Mouse (Mus musculus) heart, adult 2 months (tissue): ENCODE results near the gene Bmp8a. TPM values are rescaled to one million over a fixed set of nuclear protein-coding genes. Genes with fewer than 3 reads are reported as not detected.
"Not testable (repeated sequence)": the region's sequence is repeated elsewhere in the genome, so short reads cannot be mapped to it uniquely, and the experiment has no call there.

ENCODE experiments used
- DNase-seq, 2 experiments: peaks; one replicate each; pipeline ENCODE4 v3.0.0; 2021
- H3K27ac ChIP-seq: fragments of 200-600 bp; 2 replicates; pipeline ENCODE4 v1.8.1; 2022
- H3K27me3 ChIP-seq: fragments of 200-500 bp; 2 replicates; pipeline ENCODE4 v1.6.1; 2012; ENCODE audit warnings: mild to moderate bottlenecking, low read length, inconsistent platforms, mixed read lengths; ENCODE audit not compliant: control insufficient read depth, insufficient read depth
- H3K36me3 ChIP-seq: fragments of 200-500 bp; 2 replicates; pipeline ENCODE4 v1.6.1; 2012; ENCODE audit warnings: low read length, inconsistent platforms; ENCODE audit not compliant: control insufficient read depth, insufficient read depth
- H3K4me1 ChIP-seq: fragments of 200-500 bp; 2 replicates; pipeline ENCODE4 v1.6.1; 2011; ENCODE audit warnings: low read length; ENCODE audit not compliant: control insufficient read depth, insufficient read depth
- H3K4me3 ChIP-seq: fragments of 200-600 bp; 2 replicates; pipeline ENCODE4 v1.8.1; 2022
- H3K79me2 ChIP-seq: fragments of 200-500 bp; replicated peaks from 2 replicates; pipeline ENCODE4 v1.6.1; 2012; ENCODE audit warnings: mild to moderate bottlenecking, inconsistent platforms, low read length, moderate library complexity, mixed read lengths; ENCODE audit not compliant: control insufficient read depth, insufficient read depth
- H3K9ac ChIP-seq: fragments of 200-500 bp; 2 replicates; pipeline ENCODE4 v1.6.1; 2012; ENCODE audit warnings: low read depth, mild to moderate bottlenecking, control low read depth, inconsistent platforms, low read length, mixed read lengths
- CTCF ChIP-seq: fragments of 200-600 bp; IDR thresholded peaks from 2 replicates; pipeline ENCODE4 v1.8.1; 2022; ENCODE audit warnings: antibody characterized with exemption, mild to moderate bottlenecking, moderate library complexity
- EP300 ChIP-seq: fragments of 200-500 bp; IDR thresholded peaks from 2 replicates; pipeline ENCODE4 v1.6.1; 2011; ENCODE audit warnings: low read depth, low read length, control low read depth; ENCODE audit not compliant: insufficient read depth
- POLR2A ChIP-seq: fragments of 200-500 bp; IDR thresholded peaks from 2 replicates; pipeline ENCODE4 v1.6.1; 2011; ENCODE audit warnings: mild to moderate bottlenecking, low read depth, low read length, control low read depth; ENCODE audit not compliant: insufficient read depth
- WGBS: fragments of 180-500 bp; shearing (Covaris S2); methylation state at CpG from one replicate; pipeline ENCODE4 v1.1.7; 2018; 5-methylcytosine and 5-hydroxymethylcytosine counted together
- intact Hi-C: fragments of 180-260 bp; cut with DNase I; formaldehyde crosslinking; loops from one replicate; pipeline ENCODE4 v1.15.1; 2025
- polyA plus RNA-seq: library from polyadenylated mRNA; depleted of rRNA; stranded (reverse); fragments of >200 nt; gene quantifications from 2 replicates; pipeline ENCODE4 v1.2.3, GENCODE M21; 2012
- total RNA-seq, 2 experiments: library from RNA; stranded (reverse); gene quantifications; 2 replicates each; pipeline ENCODE4 v1.2.3; 2021

The Bmp8a gene
- total and polyA plus RNA-seq, 3 experiments: not detected

GRCm38 (mm10) chr4:123326087-123326486 is 17.0 kb downstream of the Bmp8a start:
- H3K36me3 ChIP-seq: no peaks in the 10 kb centered on the region
- H3K79me2 ChIP-seq: no peaks in the 10 kb centered on the region
- no peak for DNase-seq
- TF ChIP-seq EP300: no peak
- TF ChIP-seq CTCF: no peak
- TF ChIP-seq POLR2A: no peak
- 48% methylated on average over 3 of the region's 3 CpGs for WGBS
- H3K27ac ChIP-seq: no peak overlapping the region
- H3K9ac ChIP-seq: no peak overlapping the region
- intact Hi-C loops: no loop called here
- no peak overlapping the region for H3K4me3 ChIP-seq
- H3K4me1 ChIP-seq: no peaks in the 10 kb centered on the region
- H3K27me3 ChIP-seq: peaks cover 5% of the 10 kb centered on the region

- no peak for DNase-seq
- no peaks in the 10 kb centered on the region for H3K4me1 ChIP-seq
- H3K36me3 ChIP-seq: no peaks in the 10 kb centered on the region
- no peak within 1 kb of the TSS for H3K4me3 ChIP-seq
- H3K9ac ChIP-seq: no peak within 1 kb of the TSS
- H3K27ac ChIP-seq: no peak within 1 kb of the TSS
- TF ChIP-seq EP300 (no peak), POLR2A (no peak), CTCF (no peak)
- intact Hi-C loops: no loop called here
- H3K27me3 ChIP-seq: peaks cover 5% of the 10 kb centered on the region
- WGBS: 29% methylated on average over 13 of the region's 13 CpGs
- H3K79me2 ChIP-seq: no peaks in the 10 kb centered on the region
These were observed 19.5 kb downstream of the Bmp8a start, which contains the start of gene Oxct2a for GRCm38 (mm10) chr4:123323534-123323933. Gene Oxct2a, minus strand, starts transcription at chr4:123323634.

- H3K9ac ChIP-seq, H3K27me3 ChIP-seq, H3K4me3 ChIP-seq, H3K27ac ChIP-seq, H3K36me3 ChIP-seq, intact Hi-C loops, DNase-seq, H3K4me1 ChIP-seq, H3K79me2 ChIP-seq: not testable (repeated sequence)
- WGBS: 9% methylated on average over 18 of the region's 38 CpGs
These were observed 20.1 kb downstream of the Bmp8a start for GRCm38 (mm10) chr4:123322910-123323309.

GRCm38 (mm10) chr4:123314497-123314896 is 28.6 kb downstream of the Bmp8a start:
- H3K27ac ChIP-seq: no peak overlapping the region
- 90% methylated on average over 3 of the region's 3 CpGs for WGBS
- H3K4me1 ChIP-seq: no peaks in the 10 kb centered on the region
- H3K79me2 ChIP-seq: no peaks in the 10 kb centered on the region
- intact Hi-C loops: no loop called here
- no peak overlapping the region for H3K4me3 ChIP-seq
- no peak for DNase-seq
- no peaks in the 10 kb centered on the region for H3K27me3 ChIP-seq
- TF ChIP-seq POLR2A: no peak
- no peak for TF ChIP-seq CTCF
- TF ChIP-seq EP300: no peak
- H3K36me3 ChIP-seq: no peaks in the 10 kb centered on the region
- no peak overlapping the region for H3K9ac ChIP-seq

- intact Hi-C loops: no loop called here
- H3K79me2 ChIP-seq: no peaks in the 10 kb centered on the region
- H3K4me1 ChIP-seq: no peaks in the 10 kb centered on the region
- no peak for DNase-seq
- TF ChIP-seq POLR2A (no peak), CTCF (no peak), EP300 (no peak)
- no peak overlapping the region for H3K9ac ChIP-seq
- H3K36me3 ChIP-seq: no peaks in the 10 kb centered on the region
- no peak overlapping the region for H3K27ac ChIP-seq
- H3K27me3 ChIP-seq: no peaks in the 10 kb centered on the region
- no peak overlapping the region for H3K4me3 ChIP-seq
- 58% methylated on average over 6 of the region's 6 CpGs for WGBS
These were observed 30.0 kb downstream of the Bmp8a start for GRCm38 (mm10) chr4:123313010-123313409.

GRCm38 (mm10) chr4:123311845-123312244 is 31.2 kb downstream of the Bmp8a start:
- WGBS: 93% methylated on average over 7 of the region's 7 CpGs
- intact Hi-C loops: no loop called here
- H3K36me3 ChIP-seq: no peaks in the 10 kb centered on the region
- no peaks in the 10 kb centered on the region for H3K79me2 ChIP-seq
- DNase-seq: no peak
- TF ChIP-seq CTCF (no peak), EP300 (no peak), POLR2A (no peak)
- no peaks in the 10 kb centered on the region for H3K27me3 ChIP-seq
- H3K27ac ChIP-seq: no peak overlapping the region
- no peaks in the 10 kb centered on the region for H3K4me1 ChIP-seq
- no peak overlapping the region for H3K4me3 ChIP-seq
- H3K9ac ChIP-seq: no peak overlapping the region

- 25% methylated on average over 3 of the region's 3 CpGs for WGBS
- H3K36me3 ChIP-seq: no peaks in the 10 kb centered on the region
- TF ChIP-seq CTCF (no peak), EP300 (0 out of 2 replicates have a peak, but pooled peaks have one; percentile 64), POLR2A (no peak)
These were observed 34.8 kb downstream of the Bmp8a start for GRCm38 (mm10) chr4:123308292-123308691.

More at GRCm38 (mm10) chr4:123308292-123308691, 34.8 kb downstream of the Bmp8a start:
- Histone ChIP-seq H3K27ac (no peak overlapping the region), H3K4me1 (peaks cover 1% of the 10 kb centered on the region; the same call in 1 of the 2 replicates), H3K9ac (no peak overlapping the region), H3K27me3 (no peaks in the 10 kb centered on the region), H3K79me2 (no peaks in the 10 kb centered on the region), H3K4me3 (no peak overlapping the region)
- peak in 1 of 2 experiments; percentile 28 for DNase-seq
- intact Hi-C loops: loop anchor here (5.0 to 10.0 kb wide), 5 partner anchors 49 to 587 kb away; no protein-coding TSS in a partner anchor
